Mouse (Mus musculus): Measurements from ENCODE around the gene Mid1. TPM values are rescaled to one million over a fixed set of nuclear protein-coding genes. Genes with fewer than 3 reads are reported as not detected.
"Not testable (repeated sequence)": the region's sequence is repeated elsewhere in the genome, so short reads cannot be mapped to it uniquely, and the experiment has no call there.

Gene Mid1
- polyA plus RNA-seq, 1 experiment from 2014 or later = 1.6 TPM

DNA sequence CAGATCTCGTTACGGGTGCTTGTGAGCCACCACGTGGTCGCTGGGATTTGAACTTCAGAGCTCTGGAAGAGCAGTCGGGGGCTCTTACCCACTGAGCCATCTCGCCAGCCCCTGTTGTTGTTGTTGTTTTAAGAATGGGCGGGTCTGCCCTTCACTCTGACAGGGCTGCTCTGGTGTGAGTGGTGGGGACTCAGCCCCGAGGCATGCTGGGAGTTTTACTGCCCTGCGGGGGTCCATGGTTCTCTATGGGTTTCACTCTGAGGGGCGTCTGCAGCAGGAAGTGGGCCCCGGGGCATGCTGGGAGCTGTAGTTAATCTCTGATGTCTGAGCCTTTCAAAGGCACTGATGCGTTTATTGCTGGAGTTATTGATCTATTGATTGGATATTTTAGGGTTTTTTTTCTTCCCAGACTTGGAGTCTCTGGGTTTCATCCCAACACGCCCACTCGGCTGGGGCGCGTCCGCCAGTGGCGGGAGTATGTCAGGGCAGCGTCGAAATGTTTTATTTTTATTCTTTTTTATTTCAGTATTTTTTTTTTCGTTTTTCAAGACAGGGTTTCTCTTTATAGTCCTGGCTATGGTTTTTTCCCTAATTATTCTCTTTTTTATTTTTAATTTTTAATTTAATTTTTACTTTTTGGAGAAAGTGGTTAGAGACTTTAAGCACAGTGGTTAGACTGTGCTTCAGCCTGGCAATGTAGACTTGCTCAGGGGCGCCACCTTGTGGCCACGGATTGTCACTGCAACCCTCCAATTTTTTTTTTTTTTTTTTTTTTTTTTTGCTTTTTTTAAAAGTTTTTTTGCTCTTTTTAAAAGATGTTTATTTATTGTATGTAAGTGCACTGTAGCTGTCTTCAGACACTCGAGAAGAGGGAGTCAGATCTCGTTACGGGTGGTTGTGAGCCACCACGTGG lies 332.6 kb downstream of the Mid1 start:
- H3K4me3 ChIP-seq (ENCODE audit: low read depth, low read length); H3K9ac ChIP-seq (ENCODE audit: low read depth, low read length); H3K27me3 ChIP-seq (ENCODE audit: control insufficient read depth, insufficient read depth, low read depth, low read length); H3K4me1 ChIP-seq (ENCODE audit: control insufficient read depth, low read depth, low read length); H3K27ac ChIP-seq (ENCODE audit: low read length): not testable (repeated sequence)
- Histone ChIP-seq H3K36me3 (ENCODE audit: control insufficient read depth, insufficient read depth) (peaks cover 31% of the 10 kb centered on the region), H3K9me3 (replicated peaks; ENCODE audit: control insufficient read depth, low read length) (peaks cover 16% of the 10 kb centered on the region), H3K4me2 (ENCODE audit: low read depth, low read length) (peak overlapping the region; percentile 0; the same call in 1 of the 2 replicates)
- ATAC-seq (ENCODE audit: low read depth) = peak; percentile 47
- 52% methylated on average over 27 of the region's 27 CpGs for WGBS (ENCODE audit: insufficient replicate concordance)

DNA sequence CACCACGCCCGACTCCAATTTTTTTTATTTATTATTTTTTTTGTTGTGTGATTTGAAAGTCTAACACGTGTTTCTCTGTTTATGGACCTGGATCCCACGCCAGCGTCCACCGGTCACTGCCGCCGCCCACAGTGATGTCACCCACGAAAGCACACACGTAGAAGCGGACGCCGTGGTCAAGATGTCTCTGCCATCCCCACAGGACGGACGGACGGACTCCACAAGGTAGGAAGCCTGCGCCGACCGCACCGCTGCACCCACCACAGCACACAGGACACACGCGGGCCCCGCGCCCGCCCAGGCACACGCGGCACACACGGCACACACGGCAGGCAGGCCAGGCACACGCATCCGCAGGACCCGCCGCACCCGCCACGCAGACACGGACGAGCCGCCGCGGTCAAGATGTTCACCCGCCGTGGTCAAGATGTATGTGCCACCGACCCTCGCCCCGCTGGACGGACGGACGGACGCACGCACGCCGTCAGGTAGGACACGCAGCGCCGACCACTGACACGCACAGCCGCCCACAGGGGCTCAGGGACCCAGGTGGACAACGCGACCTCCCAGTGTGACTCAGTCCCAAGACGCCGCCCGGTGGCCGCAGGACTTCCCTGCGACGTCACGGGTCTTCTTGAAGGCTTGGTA lies 333.7 kb downstream of the Mid1 start:
- H3K27ac ChIP-seq (ENCODE audit: low read length); H3K4me2 ChIP-seq (ENCODE audit: low read depth, low read length); H3K9ac ChIP-seq (ENCODE audit: low read depth, low read length); H3K4me3 ChIP-seq (ENCODE audit: low read depth, low read length); H3K27me3 ChIP-seq (ENCODE audit: control insufficient read depth, insufficient read depth, low read depth, low read length); H3K4me1 ChIP-seq (ENCODE audit: control insufficient read depth, low read depth, low read length): not testable (repeated sequence)
- Histone ChIP-seq H3K36me3 (ENCODE audit: control insufficient read depth, insufficient read depth) (peaks cover 31% of the 10 kb centered on the region), H3K9me3 (replicated peaks; ENCODE audit: control insufficient read depth, low read length) (peaks cover 16% of the 10 kb centered on the region)
- 80% methylated on average over 66 of the region's 66 CpGs for WGBS (ENCODE audit: insufficient replicate concordance)
- peak; percentile 74 for ATAC-seq (ENCODE audit: low read depth)

DNA sequence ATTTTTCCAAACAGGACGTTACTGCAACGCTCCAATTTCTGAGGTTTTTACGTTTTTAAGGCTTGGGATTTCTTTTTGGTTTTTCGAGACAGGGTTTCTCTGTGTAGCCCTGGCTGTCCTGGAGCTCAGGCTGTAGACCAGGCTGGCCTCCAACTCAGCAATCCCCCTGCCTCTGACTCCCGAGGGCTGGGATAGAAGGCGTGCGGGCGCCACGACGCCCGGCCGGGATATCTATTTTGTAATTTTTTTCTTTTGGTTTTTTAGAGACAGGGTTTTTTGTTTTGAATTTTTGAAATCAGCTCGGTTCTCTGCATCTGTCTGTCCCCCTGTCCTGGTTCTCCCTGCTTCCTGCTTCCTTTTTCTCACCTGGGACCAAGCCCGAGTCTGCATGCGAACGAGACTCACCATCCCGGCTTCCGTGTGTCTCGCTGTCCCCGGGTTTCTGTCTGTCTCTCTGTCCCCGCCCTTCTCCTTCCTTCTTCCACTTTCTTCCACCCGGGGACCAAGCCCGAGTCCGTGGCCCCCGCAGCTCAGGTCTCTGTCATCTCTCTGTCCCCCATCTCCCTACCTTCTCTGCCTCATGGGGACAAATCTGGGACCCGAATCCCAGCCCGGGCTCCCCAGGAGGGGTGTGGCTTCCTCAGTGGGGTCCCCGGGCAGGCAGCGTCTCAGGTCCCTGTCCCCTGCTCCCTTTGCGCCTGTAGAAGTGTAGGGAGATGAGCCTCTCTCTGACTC lies 334.4 kb downstream of the Mid1 start:
- H3K4me3 ChIP-seq (ENCODE audit: low read depth, low read length); H3K9ac ChIP-seq (ENCODE audit: low read depth, low read length); H3K4me2 ChIP-seq (ENCODE audit: low read depth, low read length); H3K4me1 ChIP-seq (ENCODE audit: control insufficient read depth, low read depth, low read length); H3K27me3 ChIP-seq (ENCODE audit: control insufficient read depth, insufficient read depth, low read depth, low read length); H3K27ac ChIP-seq (ENCODE audit: low read length): not testable (repeated sequence)
- peak; percentile 28 for ATAC-seq (ENCODE audit: low read depth)
- Histone ChIP-seq H3K9me3 (replicated peaks; ENCODE audit: control insufficient read depth, low read length) (peaks cover 16% of the 10 kb centered on the region), H3K36me3 (ENCODE audit: control insufficient read depth, insufficient read depth) (peaks cover 31% of the 10 kb centered on the region)
- 78% methylated on average over 30 of the region's 30 CpGs for whole genome bisulfite sequencing (ENCODE audit: insufficient replicate concordance)

DNA sequence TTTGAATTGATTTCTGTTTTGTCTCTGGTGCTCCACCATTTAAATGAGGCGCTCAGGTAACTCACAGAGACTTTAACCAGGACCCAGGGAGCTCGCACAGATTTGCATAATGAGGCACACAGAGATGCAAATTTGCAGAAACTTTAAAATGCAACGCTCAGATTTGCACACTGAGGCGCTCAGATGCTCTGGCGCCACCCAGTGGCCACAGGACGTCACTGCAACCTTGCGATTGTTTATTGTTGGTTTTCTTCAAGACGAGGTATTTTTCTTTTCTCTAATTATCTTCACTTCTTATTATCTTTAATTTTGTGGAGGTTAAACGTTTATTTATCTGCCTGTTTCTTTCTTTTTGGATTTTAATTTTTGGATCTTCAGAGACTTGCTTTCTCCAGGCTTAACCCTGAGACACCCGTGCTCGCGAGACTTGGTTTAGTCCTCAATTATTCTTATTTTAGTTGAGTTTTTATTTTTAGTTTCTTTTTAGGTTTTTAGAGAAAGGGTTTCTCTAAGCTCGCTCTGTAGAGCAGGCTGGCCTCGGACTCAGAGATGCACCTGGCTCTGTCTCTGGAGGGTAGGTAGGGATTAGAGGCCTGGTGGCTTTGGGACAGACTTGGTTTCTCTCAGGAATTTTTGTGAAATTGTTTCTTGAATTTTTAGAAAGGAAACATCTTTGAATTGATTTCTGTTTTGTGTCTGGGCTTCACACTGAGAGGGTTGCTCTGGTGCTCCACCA lies 335.1 kb downstream of the Mid1 start:
- not testable (repeated sequence) for H3K9ac ChIP-seq (ENCODE audit: low read depth, low read length); H3K4me2 ChIP-seq (ENCODE audit: low read depth, low read length); H3K27ac ChIP-seq (ENCODE audit: low read length); H3K4me1 ChIP-seq (ENCODE audit: control insufficient read depth, low read depth, low read length); H3K27me3 ChIP-seq (ENCODE audit: control insufficient read depth, insufficient read depth, low read depth, low read length); H3K4me3 ChIP-seq (ENCODE audit: low read depth, low read length); ATAC-seq (ENCODE audit: low read depth)
- Histone ChIP-seq H3K36me3 (ENCODE audit: control insufficient read depth, insufficient read depth) (peaks cover 31% of the 10 kb centered on the region), H3K9me3 (replicated peaks; ENCODE audit: control insufficient read depth, low read length) (peaks cover 16% of the 10 kb centered on the region)
- 50% methylated on average over 14 of the region's 14 CpGs for WGBS (ENCODE audit: insufficient replicate concordance)

DNA sequence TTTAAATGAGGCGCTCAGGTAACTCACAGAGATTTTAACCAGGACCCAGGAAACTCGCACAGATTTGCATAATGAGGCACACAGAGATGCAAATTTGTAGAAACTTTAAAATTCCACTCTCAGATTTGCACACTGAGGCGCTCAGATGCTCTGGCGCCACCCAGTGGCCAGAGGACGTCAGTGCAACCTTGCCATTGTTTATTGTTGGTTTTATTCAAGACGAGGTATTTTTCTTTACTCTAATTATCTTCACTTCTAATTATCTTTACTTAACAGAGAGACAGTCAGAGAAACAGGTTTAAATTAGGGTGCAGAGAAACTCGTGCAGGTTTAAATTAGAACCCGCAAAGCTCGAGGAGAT lies 335.7 kb downstream of the Mid1 start:
- H3K9ac ChIP-seq (ENCODE audit: low read depth, low read length); H3K4me3 ChIP-seq (ENCODE audit: low read depth, low read length); H3K4me2 ChIP-seq (ENCODE audit: low read depth, low read length); ATAC-seq (ENCODE audit: low read depth); H3K27me3 ChIP-seq (ENCODE audit: control insufficient read depth, insufficient read depth, low read depth, low read length); H3K27ac ChIP-seq (ENCODE audit: low read length); H3K4me1 ChIP-seq (ENCODE audit: control insufficient read depth, low read depth, low read length): not testable (repeated sequence)
- Histone ChIP-seq H3K36me3 (ENCODE audit: control insufficient read depth, insufficient read depth) (peaks cover 31% of the 10 kb centered on the region), H3K9me3 (replicated peaks; ENCODE audit: control insufficient read depth, low read length) (peaks cover 16% of the 10 kb centered on the region)
- 40% methylated on average over 9 of the region's 9 CpGs for WGBS (ENCODE audit: insufficient replicate concordance)

DNA sequence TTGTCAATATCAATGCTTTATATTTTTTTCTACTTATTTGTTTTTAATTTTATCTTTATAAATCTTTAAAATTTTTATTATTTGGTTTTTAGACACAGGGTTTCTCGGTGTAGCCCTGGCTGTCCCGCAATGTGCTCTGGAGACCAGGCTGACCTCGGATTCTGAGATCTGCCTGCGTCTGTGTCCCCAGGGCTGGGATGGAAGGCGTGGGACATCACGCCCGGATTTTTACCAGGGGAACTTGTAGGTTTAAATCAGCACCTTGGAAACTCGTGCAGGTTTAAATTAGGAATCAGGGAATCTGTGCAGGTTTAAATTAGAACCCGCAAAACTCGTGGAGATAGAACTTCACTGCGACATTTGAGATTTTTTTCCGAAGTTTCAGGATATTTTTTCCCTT lies 336.2 kb downstream of the Mid1 start:
- Histone ChIP-seq H3K36me3 (ENCODE audit: control insufficient read depth, insufficient read depth) (peaks cover 31% of the 10 kb centered on the region), H3K9me3 (replicated peaks; ENCODE audit: control insufficient read depth, low read length) (peaks cover 16% of the 10 kb centered on the region)
- H3K27ac ChIP-seq (ENCODE audit: low read length); H3K4me2 ChIP-seq (ENCODE audit: low read depth, low read length); H3K9ac ChIP-seq (ENCODE audit: low read depth, low read length); H3K4me3 ChIP-seq (ENCODE audit: low read depth, low read length); H3K4me1 ChIP-seq (ENCODE audit: control insufficient read depth, low read depth, low read length); ATAC-seq (ENCODE audit: low read depth); H3K27me3 ChIP-seq (ENCODE audit: control insufficient read depth, insufficient read depth, low read depth, low read length): not testable (repeated sequence)
- 65% methylated on average over 12 of the region's 12 CpGs for WGBS (ENCODE audit: insufficient replicate concordance)

DNA sequence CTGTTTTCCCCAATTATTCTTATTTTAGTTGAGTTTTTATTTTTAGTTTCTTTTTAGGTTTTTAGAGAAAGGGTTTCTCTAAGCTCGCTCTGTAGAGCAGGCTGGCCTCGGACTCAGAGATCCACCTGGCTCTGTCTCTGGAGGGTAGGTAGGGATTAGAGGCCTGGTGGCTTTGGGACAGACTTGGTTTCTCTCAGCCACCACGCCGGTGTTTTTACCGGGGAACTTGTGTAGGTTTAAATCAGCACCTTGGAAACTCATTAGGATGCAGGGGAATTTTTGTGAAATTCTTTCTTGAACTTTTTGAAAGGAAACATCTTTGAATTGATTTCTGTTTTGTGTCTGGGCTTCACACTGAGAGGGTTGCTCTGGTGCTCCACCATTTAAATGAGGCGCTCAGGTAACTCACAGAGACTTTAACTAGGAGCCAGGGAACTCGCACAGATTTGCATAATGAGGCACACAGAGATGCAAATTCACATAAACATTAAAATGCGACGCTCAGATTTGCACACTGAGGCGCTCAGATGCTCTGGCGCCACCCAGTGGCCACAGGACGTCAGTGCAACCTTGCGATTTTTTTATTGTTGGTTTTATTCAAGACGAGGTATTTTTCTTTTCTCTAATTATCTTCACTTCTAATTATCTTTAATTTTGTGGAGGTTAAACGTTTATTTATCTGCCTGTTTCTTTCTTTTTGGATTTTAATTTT lies 336.9 kb downstream of the Mid1 start:
- H3K27ac ChIP-seq (ENCODE audit: low read length); H3K4me2 ChIP-seq (ENCODE audit: low read depth, low read length); H3K4me3 ChIP-seq (ENCODE audit: low read depth, low read length); H3K27me3 ChIP-seq (ENCODE audit: control insufficient read depth, insufficient read depth, low read depth, low read length); H3K4me1 ChIP-seq (ENCODE audit: control insufficient read depth, low read depth, low read length); H3K9ac ChIP-seq (ENCODE audit: low read depth, low read length); ATAC-seq (ENCODE audit: low read depth): not testable (repeated sequence)
- Histone ChIP-seq H3K9me3 (replicated peaks; ENCODE audit: control insufficient read depth, low read length) (peaks cover 16% of the 10 kb centered on the region), H3K36me3 (ENCODE audit: control insufficient read depth, insufficient read depth) (peaks cover 31% of the 10 kb centered on the region)
- WGBS (ENCODE audit: insufficient replicate concordance) = 43% methylated on average over 15 of the region's 15 CpGs
